ENCODE assay signal across 10 mouse cellular contexts in the genomic region with DNA sequence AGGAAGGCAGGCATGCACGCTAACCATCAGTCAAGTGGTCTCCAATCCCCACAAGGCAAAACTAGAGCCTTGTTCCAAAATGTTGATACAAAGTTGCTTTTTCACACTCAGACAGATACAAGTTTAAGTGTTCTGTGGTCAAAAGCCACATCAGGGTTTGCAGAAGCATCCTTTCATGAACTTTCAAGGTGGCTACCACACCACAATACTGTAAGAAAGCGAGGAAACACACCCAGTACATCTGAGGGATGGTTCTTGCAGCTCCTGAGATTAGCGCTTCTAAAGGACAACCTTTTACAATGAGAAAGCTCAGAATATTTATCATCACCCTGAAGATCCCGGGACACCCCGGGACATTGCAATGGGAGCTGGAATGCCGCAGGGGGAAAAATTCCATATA. TPM values are rescaled to one million over a fixed set of nuclear protein-coding genes. Genes with fewer than 3 reads are reported as not detected.
A peak's percentile ranks its signal among the peaks of the same experiment; 100 is the strongest.
DNase-seq lines count a peak whose midpoint lies in the region; ATAC-seq and TF ChIP-seq lines count a peak whose summit lies in the region.
"Had no signal": no experiment of that assay in that cellular context is flagged by ENCODE, and none has a peak within 500 bp of the region (broad histone marks: within the 10 kb centered on the region; RNA-seq: fewer than 3 reads in every experiment).

No protein-coding gene starts in this region.

- H3K36me3 ChIP-seq in forebrain, embryonic 14.5 days (ENCODE audit: control insufficient read depth, insufficient read depth, low read length): no peaks in the 10 kb centered on the region
- H3K36me3 ChIP-seq in liver, postnatal 0 days (replicated peaks; ENCODE audit: insufficient read depth, low read length): no peaks in the 10 kb centered on the region

- peak overlapping the region; percentile 98 for H3K9ac ChIP-seq in forebrain, embryonic 14.5 days (ENCODE audit: low read length)
- H3K9ac ChIP-seq in liver, postnatal 0 days (replicated peaks): peak overlapping the region; percentile 87; the same call in 1 of the 2 replicates

- TF ChIP-seq EP300 in liver, postnatal 0 days (IDR thresholded peaks at IDR 0.05; ENCODE audit: low read depth): no peak

- H3K4me1 ChIP-seq in forebrain, embryonic 14.5 days (ENCODE audit: control insufficient read depth, insufficient read depth, low read length): peaks cover 28% of the 10 kb centered on the region
- peaks cover 14% of the 10 kb centered on the region for H3K4me1 ChIP-seq in liver, postnatal 0 days (ENCODE audit: insufficient read depth)

- WGBS in forebrain, embryonic 14.5 days: 44% methylated on average over 6 of the region's 6 CpGs
- WGBS in liver, postnatal 0 days (ENCODE audit: insufficient replicate concordance): 64% methylated on average over 6 of the region's 6 CpGs

- H3K27me3 ChIP-seq in forebrain, embryonic 14.5 days (replicated peaks; ENCODE audit: control insufficient read depth, insufficient read depth, low read length): no peaks in the 10 kb centered on the region
- no peaks in the 10 kb centered on the region for H3K27me3 ChIP-seq in liver, postnatal 0 days (ENCODE audit: insufficient read depth, low read length)

- no peak for ATAC-seq in forebrain, embryonic 14.5 days
- no peak for ATAC-seq in liver, postnatal 0 days
- ATAC-seq in frontal cortex, adult (ENCODE audit: low TSS enrichment): no peak

- DNase-seq in heart, adult 11 months: peak; percentile 62
- DNase-seq in heart, postnatal 4 days: no peak
- peak; percentile 30 for DNase-seq in CD4-positive helper T cell, adult 2 months (ENCODE audit: low read depth, low spot score)
- no peak for DNase-seq in forebrain, embryonic 14.5 days (ENCODE audit: low spot score)
- DNase-seq in liver, postnatal 0 days: no peak
- no peak for DNase-seq in right cerebral cortex, adult 18-20 months
- DNase-seq in embryo, embryonic 9.5 days (ENCODE audit: extremely low spot score): no peak

- TF ChIP-seq CTCF in liver, postnatal 0 days (IDR thresholded peaks at IDR 0.05; ENCODE audit: low read depth): no peak

- H3K4me2 ChIP-seq in forebrain, embryonic 14.5 days (ENCODE audit: low read length): peak overlapping the region; percentile 70
- H3K4me2 ChIP-seq in liver, postnatal 0 days (ENCODE audit: low read depth, low read length): peak overlapping the region; percentile 80

- H3K27ac ChIP-seq in forebrain, embryonic 14.5 days (ENCODE audit: low read depth, low read length): no peak overlapping the region; the same call in 1 of the 2 replicates
- no peak overlapping the region for H3K27ac ChIP-seq in liver, postnatal 0 days (ENCODE audit: low read depth)

- no peaks in the 10 kb centered on the region for H3K9me3 ChIP-seq in forebrain, embryonic 14.5 days (replicated peaks; ENCODE audit: control insufficient read depth, low read length)
- H3K9me3 ChIP-seq in liver, postnatal 0 days (ENCODE audit: low read length): no peaks in the 10 kb centered on the region

- peak overlapping the region; percentile 98 for H3K4me3 ChIP-seq in forebrain, embryonic 14.5 days (ENCODE audit: low read depth, low read length)
- peak overlapping the region; percentile 71 for H3K4me3 ChIP-seq in liver, postnatal 0 days (ENCODE audit: low read depth, low read length)

RNA-seq across cellular contexts. Expression of gene Ncoa5, which starts 1.4 kb away (rescaled TPM):
- total RNA-seq in heart, postnatal 4 days (2021): 10 to 100 TPM; 29.1 to 30.2 TPM
- polyA plus RNA-seq in forebrain, embryonic 14.5 days (2014; fragmentation: Nextera tagmentation; extraction: Ambion mirVana): 69.6 and 95.3 TPM in 2 replicates
- 7.5 and 8.1 TPM in 2 replicates for polyA plus RNA-seq in liver, postnatal 0 days (2015; fragmentation: Nextera tagmentation; extraction: Ambion mirVana)

RNA-seq across cellular contexts. Expression of gene Cd40, which starts 22.1 kb away (rescaled TPM):
- 1 to 10 TPM; 4.9 to 5.3 TPM for total RNA-seq in heart, postnatal 4 days (2021)
- 7.4 and 8.2 TPM in 2 replicates for polyA plus RNA-seq in forebrain, embryonic 14.5 days (2014; fragmentation: Nextera tagmentation; extraction: Ambion mirVana)
- 3.6 and 4.5 TPM in 2 replicates for polyA plus RNA-seq in liver, postnatal 0 days (2015; fragmentation: Nextera tagmentation; extraction: Ambion mirVana)

RNA-seq across cellular contexts. Expression of gene 1700025C18Rik, which starts 57.2 kb away (rescaled TPM):
- not detected for total RNA-seq in heart, postnatal 4 days (2021)
- not detected in 2 replicates for polyA plus RNA-seq in forebrain, embryonic 14.5 days (2014; fragmentation: Nextera tagmentation; extraction: Ambion mirVana)
- polyA plus RNA-seq in liver, postnatal 0 days (2015; fragmentation: Nextera tagmentation; extraction: Ambion mirVana): not detected in 2 replicates
- polyA plus RNA-seq: frontal cortex, adult 2 months; spleen, adult 2 months had no signal

Comparison
In these comparisons a context has a peak if more than half of its experiments do, and no peak if none do; other contexts are left out.
1. DNase-seq: peak in heart, adult 11 months (single experiment) and CD4-positive helper T cell, adult 2 months (single experiment); none in heart, postnatal 4 days (single experiment), forebrain, embryonic 14.5 days (single experiment), liver, postnatal 0 days (single experiment), right cerebral cortex, adult 18-20 months (single experiment) and embryo, embryonic 9.5 days (single experiment).